Mouse (Mus musculus) lung, postnatal 0 days (tissue): ENCODE measurements at regions not wholly inside any gene's neighbourhood (a gene's known extent, or its start where the extent isn't known, plus 50 kb on each side); places are given as distances from the start of the nearest gene placed in this dataset.

ENCODE experiments used
- CTCF ChIP-seq: IDR thresholded peaks from 2 replicates; pipeline ENCODE4 v1.5.1; 2016; ENCODE audit warnings: antibody characterized with exemption, mild to moderate bottlenecking
- EP300 ChIP-seq: IDR thresholded peaks from 2 replicates; pipeline ENCODE4 v1.6.1; 2016; ENCODE audit warnings: antibody characterized with exemption, mild to moderate bottlenecking, control low read depth

DNA sequence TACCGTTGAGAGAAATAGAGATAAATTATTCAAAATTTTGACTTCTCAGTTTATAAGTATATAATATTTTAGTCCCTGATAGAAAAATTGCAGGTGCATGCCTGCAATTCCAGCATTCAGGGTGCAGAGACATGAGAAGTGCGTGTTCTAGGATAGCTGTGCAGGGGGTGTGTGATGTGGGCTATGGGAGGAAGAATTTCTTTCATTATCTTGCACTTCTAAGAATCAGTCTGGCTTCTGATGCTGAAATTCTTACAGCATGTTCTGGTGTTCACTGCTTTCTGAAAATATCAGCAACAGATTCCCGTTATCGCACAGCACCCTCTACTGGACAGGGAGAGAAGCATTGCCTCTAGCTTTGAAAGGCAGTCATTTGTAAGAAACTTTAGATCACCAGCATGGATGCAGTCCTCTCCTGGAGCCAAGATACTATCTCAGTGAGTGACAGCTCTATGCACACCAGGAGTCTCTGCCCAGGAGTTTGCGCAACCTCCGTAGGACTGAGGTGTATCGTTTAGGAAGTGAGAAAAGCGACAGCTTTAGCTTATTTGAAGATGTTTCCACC, 60.5 kb upstream of the Herc3 start:
- TF ChIP-seq CTCF: peak; percentile 96
- TF ChIP-seq EP300: no peak
